Mouse (Mus musculus) left cerebral cortex, postnatal 36 days (tissue): ENCODE measurements around the gene St3gal3. TPM values are rescaled to one million over a fixed set of nuclear protein-coding genes. Genes with fewer than 3 reads are reported as not detected.

Experiments used
- DNase-seq, 2 experiments: peaks; one replicate each; pipeline ENCODE4 v3.0.0; 2021 to 2022; ENCODE audit warnings: low spot score in 2 of 2, mixed read lengths in 1 of 2
- intact Hi-C: fragments of 180-260 bp; cut with DNase I; formaldehyde crosslinking; loops from one replicate; pipeline ENCODE4 v1.15.1; 2025
- total RNA-seq, 2 experiments: library from RNA; stranded (reverse); gene quantifications; 2 replicates each; pipeline ENCODE4 v1.2.3; 2021

The St3gal3 gene
- total RNA-seq, 2 experiments from 2014 or later: 47.0 to 51.5 TPM

GRCm38 (mm10) chr4:118031776-118032170 is 102.9 kb downstream of the St3gal3 start:
- intact Hi-C loops: no loop called here
- no peak for DNase-seq

- no peak for DNase-seq
- intact Hi-C loops: no loop called here
Observed at GRCm38 (mm10) chr4:118031132-118031775, 103.5 kb downstream of the St3gal3 start.

- no peak for DNase-seq
- intact Hi-C loops: no loop called here
Observed at GRCm38 (mm10) chr4:118030330-118030729, 104.4 kb downstream of the St3gal3 start.

GRCm38 (mm10) chr4:118029892-118030291 is 104.8 kb downstream of the St3gal3 start:
- intact Hi-C loops: no loop called here
- no peak for DNase-seq

- peak in 1 of 2 experiments; percentile 53 for DNase-seq
- intact Hi-C loops: no loop called here
Observed at GRCm38 (mm10) chr4:118028994-118029393, 105.7 kb downstream of the St3gal3 start.

GRCm38 (mm10) chr4:118025931-118026330 is 108.8 kb downstream of the St3gal3 start:
- intact Hi-C loops: no loop called here
- peak; percentile 35 to 40 for DNase-seq

- intact Hi-C loops: no loop called here
- DNase-seq: no peak
Observed at GRCm38 (mm10) chr4:118025381-118025780, 109.3 kb downstream of the St3gal3 start.

- intact Hi-C loops: loop anchor here (5.0 kb wide), 1 partner anchor 36 kb away; no protein-coding TSS in a partner anchor
- no peak for DNase-seq
Observed at GRCm38 (mm10) chr4:118022811-118023210, 111.9 kb downstream of the St3gal3 start.

GRCm38 (mm10) chr4:118022406-118022805 is 112.3 kb downstream of the St3gal3 start:
- DNase-seq: no peak
- intact Hi-C loops: loop anchor here (5.0 kb wide), 1 partner anchor 35 kb away; no protein-coding TSS in a partner anchor

- no peak for DNase-seq
- intact Hi-C loops: loop anchor here (5.0 kb wide), 1 partner anchor 32 kb away; no protein-coding TSS in a partner anchor
Observed at GRCm38 (mm10) chr4:118019640-118020039, 115.1 kb downstream of the St3gal3 start.

GRCm38 (mm10) chr4:118019218-118019617 is 115.5 kb downstream of the St3gal3 start:
- DNase-seq: no peak
- intact Hi-C loops: no loop called here

- intact Hi-C loops: no loop called here
- no peak for DNase-seq
Observed at GRCm38 (mm10) chr4:118017021-118017805, 117.5 kb downstream of the St3gal3 start.

- intact Hi-C loops: no loop called here
- no peak for DNase-seq
Observed at GRCm38 (mm10) chr4:118016323-118016911, 118.3 kb downstream of the St3gal3 start.

GRCm38 (mm10) chr4:118015636-118016035 is 119.1 kb downstream of the St3gal3 start:
- intact Hi-C loops: no loop called here
- DNase-seq: no peak

GRCm38 (mm10) chr4:118015126-118015525 is 119.6 kb downstream of the St3gal3 start:
- DNase-seq: no peak
- intact Hi-C loops: no loop called here

- no peak for DNase-seq
- intact Hi-C loops: no loop called here
Observed at GRCm38 (mm10) chr4:118010661-118011173, 124.0 kb downstream of the St3gal3 start.

GRCm38 (mm10) chr4:118008433-118009033 is 126.2 kb downstream of the St3gal3 start:
- DNase-seq: no peak
- intact Hi-C loops: no loop called here

- intact Hi-C loops: no loop called here
Observed at GRCm38 (mm10) chr4:118001355-118001754, 133.4 kb downstream of the St3gal3 start.

GRCm38 (mm10) chr4:118000605-118001208 is 134.0 kb downstream of the St3gal3 start:
- intact Hi-C loops: no loop called here
- DNase-seq: no peak

More at GRCm38 (mm10) chr4:118001355-118001754, 133.4 kb downstream of the St3gal3 start:
- DNase-seq: no peak
